Mouse (Mus musculus) cerebellum, adult 2 months (tissue): ENCODE results near the gene Narf. TPM values are rescaled to one million over a fixed set of nuclear protein-coding genes. Genes with fewer than 3 reads are reported as not detected.

Source experiments
- DNase-seq, 2 experiments: peaks; one replicate each; pipeline ENCODE4 v3.0.0; 2021
- H3K27ac ChIP-seq: fragments of 200-500 bp; 2 replicates; pipeline ENCODE4 v1.5.1; 2012; ENCODE audit warnings: low read length, control low read depth, inconsistent platforms; ENCODE audit not compliant: insufficient read depth
- H3K27me3 ChIP-seq: fragments of 200-500 bp; 2 replicates; pipeline ENCODE4 v1.6.1; 2012; ENCODE audit warnings: inconsistent platforms, mild to moderate bottlenecking, low read length, moderate library complexity; ENCODE audit not compliant: control insufficient read depth, insufficient read depth
- H3K4me1 ChIP-seq: fragments of 200-500 bp; 2 replicates; pipeline ENCODE4 v1.6.1; 2011; ENCODE audit warnings: low read length; ENCODE audit not compliant: control insufficient read depth, insufficient read depth
- H3K4me3 ChIP-seq: fragments of 200-500 bp; replicated peaks from 2 replicates; pipeline ENCODE3; 2011; ENCODE audit warnings: mild to moderate bottlenecking, low read depth, low read length, control low read depth; ENCODE audit not compliant: insufficient read depth
- CTCF ChIP-seq: fragments of 200-500 bp; IDR thresholded peaks from 2 replicates; pipeline ENCODE4 v1.5.1; 2011; ENCODE audit warnings: low read depth, mild to moderate bottlenecking, control low read depth, low read length, moderate library complexity, borderline replicate concordance; ENCODE audit not compliant: insufficient read depth
- POLR2A ChIP-seq: fragments of 200-500 bp; IDR thresholded peaks from 2 replicates; pipeline ENCODE4 v1.6.1; 2011; ENCODE audit warnings: low read length, control low read depth, borderline replicate concordance; ENCODE audit not compliant: insufficient read depth
- WGBS: fragments of 180-500 bp; shearing (Covaris S2); methylation state at CpG from one replicate; pipeline ENCODE4 v1.1.7; 2018; 5-methylcytosine and 5-hydroxymethylcytosine counted together
- polyA plus RNA-seq: library from polyadenylated mRNA; depleted of rRNA; stranded (reverse); fragments of >200 nt; gene quantifications from 2 replicates; pipeline ENCODE4 v1.2.3, GENCODE M21; 2012; rRNA removed

The Narf gene
- polyA plus RNA-seq, 1 experiment, result 60.4 TPM

DNA sequence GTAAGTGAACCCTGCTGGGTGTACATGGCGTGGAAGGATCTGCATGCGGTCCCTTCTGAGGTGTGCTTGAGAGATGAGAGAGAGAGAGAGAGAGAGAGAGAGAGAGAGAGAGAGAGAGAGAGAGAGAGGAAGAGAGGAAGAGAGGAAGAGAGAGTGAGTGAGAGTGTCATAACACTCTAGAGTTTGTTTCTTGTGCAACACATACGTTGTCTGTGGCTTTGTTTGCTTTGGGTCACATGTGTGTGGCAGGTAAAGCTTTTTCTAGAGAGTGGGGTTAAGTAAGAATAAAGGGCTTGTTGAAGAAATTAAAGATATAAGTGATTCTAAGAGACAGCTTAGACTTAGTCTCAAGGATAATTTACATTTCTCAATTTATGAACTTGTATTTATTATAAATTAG lies 41.0 kb downstream of the Narf start:
- TF ChIP-seq CTCF (no peak), POLR2A (no peak)
- 83% methylated on average over 3 of the region's 3 CpGs for WGBS

GRCm38 (mm10) chr11:121282911-121283310 lies 45.9 kb downstream of the Narf start:
- H3K4me1 ChIP-seq, result peaks cover 9% of the 10 kb centered on the region
- no peak for TF ChIP-seq CTCF
- H3K27me3 ChIP-seq, result no peaks in the 10 kb centered on the region
- 87% methylated on average over 6 of the region's 6 CpGs for WGBS
- no peak overlapping the region for H3K4me3 ChIP-seq
- no peak for DNase-seq
- H3K27ac ChIP-seq, result no peak overlapping the region

More for the DNA sequence above, 41.0 kb downstream of the Narf start:
- no peak overlapping the region for H3K27ac ChIP-seq
- peaks cover 9% of the 10 kb centered on the region for H3K4me1 ChIP-seq
- no peak for DNase-seq
- no peak overlapping the region for H3K4me3 ChIP-seq
- no peaks in the 10 kb centered on the region for H3K27me3 ChIP-seq

DNA sequence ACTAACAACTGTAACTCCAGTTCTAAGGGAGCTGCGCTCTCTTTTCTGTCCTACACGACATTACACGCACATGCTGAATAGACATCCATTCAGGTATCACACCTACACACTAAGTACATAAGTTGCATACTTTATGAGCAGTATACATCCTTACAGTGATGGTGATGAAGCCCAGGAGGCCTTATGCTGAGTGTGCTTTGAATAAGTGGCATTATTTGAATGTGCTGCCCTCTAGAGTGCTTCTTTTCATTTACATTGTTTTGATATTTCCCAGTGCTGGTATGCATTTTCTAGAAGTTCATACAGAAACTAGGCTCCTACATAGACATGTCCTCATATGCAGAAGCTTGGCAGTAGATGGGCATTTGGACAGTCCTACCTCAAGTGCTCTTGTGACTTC lies 52.8 kb downstream of the Narf start:
- no peak overlapping the region for H3K4me3 ChIP-seq
- no peak for TF ChIP-seq CTCF
- no peak for TF ChIP-seq POLR2A
- WGBS, result 94% methylated on average over 3 of the region's 3 CpGs
- H3K27ac ChIP-seq, result no peak overlapping the region
- no peaks in the 10 kb centered on the region for H3K27me3 ChIP-seq
- DNase-seq, result no peak
- H3K4me1 ChIP-seq, result no peaks in the 10 kb centered on the region

DNA sequence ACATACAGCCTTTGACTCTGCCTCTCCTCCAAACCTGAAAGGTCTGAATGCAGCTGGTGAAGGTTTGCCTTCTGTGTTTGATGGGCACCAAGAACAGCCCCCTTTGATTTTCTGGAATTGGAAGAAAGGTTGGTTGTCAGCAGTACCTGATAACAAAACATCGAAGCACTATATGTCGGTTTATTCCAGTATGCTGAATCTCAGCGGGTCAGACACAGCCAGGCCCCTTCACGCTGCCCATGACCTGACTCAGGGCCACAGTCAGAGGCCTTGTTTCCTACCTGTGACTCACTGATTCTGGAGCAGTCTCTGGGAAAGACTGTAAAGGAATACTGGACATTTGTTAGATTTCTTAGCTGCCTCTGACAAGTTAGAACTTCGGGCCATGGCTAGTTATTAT lies 57.7 kb downstream of the Narf start:
- H3K4me1 ChIP-seq, result no peaks in the 10 kb centered on the region
- 95% methylated on average over 5 of the region's 5 CpGs for WGBS
- no peak overlapping the region for H3K4me3 ChIP-seq
- H3K27me3 ChIP-seq, result no peaks in the 10 kb centered on the region
- H3K27ac ChIP-seq, result no peak overlapping the region
- DNase-seq, result no peak
- TF ChIP-seq CTCF, result no peak
- TF ChIP-seq POLR2A, result no peak

- 87% methylated on average over 8 of the region's 8 CpGs for WGBS
- H3K27me3 ChIP-seq, result no peaks in the 10 kb centered on the region
- H3K4me3 ChIP-seq, result no peak overlapping the region
- H3K27ac ChIP-seq, result no peak overlapping the region
- TF ChIP-seq CTCF (no peak), POLR2A (no peak)
- DNase-seq, result no peak
- no peaks in the 10 kb centered on the region for H3K4me1 ChIP-seq
Observed at GRCm38 (mm10) chr11:121298493-121298892, 61.4 kb downstream of the Narf start.

GRCm38 (mm10) chr11:121300265-121300664 lies 63.2 kb downstream of the Narf start:
- 93% methylated on average over 9 of the region's 9 CpGs for WGBS

DNA sequence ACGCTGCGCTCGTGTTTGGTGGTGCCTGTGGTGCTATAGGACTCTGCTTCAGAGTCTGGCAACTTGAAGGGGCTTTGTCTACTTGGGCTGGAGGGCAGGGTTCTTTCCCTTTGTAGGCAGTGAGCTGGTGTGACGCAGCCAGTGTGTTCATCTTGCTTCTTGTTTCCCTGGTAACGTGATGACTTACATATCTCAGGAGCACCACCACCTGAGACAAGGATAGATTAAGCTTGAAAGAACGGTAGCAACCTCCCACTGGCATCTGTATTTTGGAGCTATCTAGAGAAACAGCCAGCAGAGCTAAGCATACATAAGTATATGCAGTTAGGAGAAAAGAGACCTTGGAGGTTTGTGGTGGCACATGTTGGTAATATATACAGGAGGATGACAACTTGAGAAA lies 68.3 kb downstream of the Narf start:
- H3K4me1 ChIP-seq, result no peaks in the 10 kb centered on the region
- no peak for DNase-seq
- H3K27me3 ChIP-seq, result no peaks in the 10 kb centered on the region
- no peak overlapping the region for H3K27ac ChIP-seq
- H3K4me3 ChIP-seq, result no peak overlapping the region
- WGBS, result 88% methylated on average over 6 of the region's 6 CpGs
- TF ChIP-seq POLR2A (no peak), CTCF (no peak)

More at GRCm38 (mm10) chr11:121300265-121300664, 63.2 kb downstream of the Narf start:
- Histone ChIP-seq H3K27me3 (no peaks in the 10 kb centered on the region), H3K4me1 (no peaks in the 10 kb centered on the region), H3K4me3 (no peak overlapping the region), H3K27ac (no peak overlapping the region)
- no peak for TF ChIP-seq POLR2A
- TF ChIP-seq CTCF, result no peak
- no peak for DNase-seq

Other genes starting within 250 kb of the Narf start
- 110 and 111 TPM in 2 replicates for gene Csnk1d, start 245.9 kb upstream of the Narf start, polyA plus RNA-seq
- gene Cd7, start 197.8 kb upstream of the Narf start, polyA plus RNA-seq, result 0.11 and 0.19 TPM in 2 replicates
- not detected in 2 replicates for gene Sectm1b, start 173.7 kb upstream of the Narf start, polyA plus RNA-seq
- gene Sectm1a, start 156.0 kb upstream of the Narf start, polyA plus RNA-seq, result not detected in 2 replicates
- not detected in 2 replicates for gene Tex19.2, start 118.6 kb upstream of the Narf start, polyA plus RNA-seq
- 0.11 TPM in 1 of 2 replicates, not detected in the other for gene Tex19.1, start 91.1 kb upstream of the Narf start, polyA plus RNA-seq
- 0.59 and 0.63 TPM in 2 replicates for gene Uts2r, start 77.0 kb upstream of the Narf start, polyA plus RNA-seq
- gene Hexdc, start 32.8 kb upstream of the Narf start, polyA plus RNA-seq, result 54.1 and 61.0 TPM in 2 replicates
- 11.4 and 12.0 TPM in 2 replicates for gene Ogfod3, start 32.5 kb upstream of the Narf start, polyA plus RNA-seq
- gene Cybc1, start 7.9 kb upstream of the Narf start, polyA plus RNA-seq, result 36.2 and 37.4 TPM in 2 replicates
- gene Foxk2, start 22.7 kb downstream of the Narf start, polyA plus RNA-seq, result 44.7 and 47.1 TPM in 2 replicates
- 65.4 and 66.3 TPM in 2 replicates for gene Wdr45b, start 117.2 kb downstream of the Narf start, polyA plus RNA-seq
- gene Rab40b, start 151.0 kb downstream of the Narf start, polyA plus RNA-seq, result 3.3 and 3.8 TPM in 2 replicates
- gene Fn3krp, start 184.1 kb downstream of the Narf start, polyA plus RNA-seq, result 37.7 and 38.0 TPM in 2 replicates
- gene Fn3k, start 197.7 kb downstream of the Narf start, polyA plus RNA-seq, result 57.6 and 59.5 TPM in 2 replicates
- gene Tbcd, start 214.7 kb downstream of the Narf start, polyA plus RNA-seq, result 76.8 and 77.5 TPM in 2 replicates